In the genomic region with DNA sequence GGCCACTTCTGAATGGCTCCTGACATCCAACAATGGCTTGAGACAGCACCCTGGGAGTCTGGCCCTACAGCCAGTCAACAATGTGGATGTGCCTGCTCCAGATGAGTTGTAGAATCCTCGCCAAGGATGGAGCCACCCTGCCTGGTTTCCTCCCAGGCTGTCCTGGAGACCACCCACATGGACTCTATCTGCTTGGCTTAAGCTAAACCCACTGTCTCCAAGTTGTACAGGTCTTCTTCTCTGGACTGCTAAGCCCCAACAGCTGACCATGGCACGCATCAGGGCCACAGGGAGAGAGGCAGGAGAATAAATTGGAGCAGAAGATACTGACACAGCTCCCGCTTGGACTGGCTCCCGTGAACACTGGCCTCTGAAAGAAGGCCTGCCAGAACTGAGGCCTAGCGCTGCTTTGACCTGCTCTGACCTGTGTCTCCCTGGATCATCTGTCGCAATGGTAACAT, we compare ENCODE assay signal across 9 mouse cellular contexts. TPM values are rescaled to one million over a fixed set of nuclear protein-coding genes. Genes with fewer than 3 reads are reported as not detected.
DNase-seq lines count a peak whose midpoint lies in the region; ATAC-seq and TF ChIP-seq lines count a peak whose summit lies in the region.
"Had no signal": no experiment of that assay in that cellular context is flagged by ENCODE, and none has a peak within 500 bp of the region (broad histone marks: within the 10 kb centered on the region; RNA-seq: fewer than 3 reads in every experiment).

No protein-coding gene starts in this region.

- no peak overlapping the region for H3K9ac ChIP-seq in hindbrain, postnatal 0 days (replicated peaks; ENCODE audit: low read length)
- no peak overlapping the region for H3K9ac ChIP-seq in hindbrain, embryonic 13.5 days
- no peak overlapping the region for H3K9ac ChIP-seq in forebrain, embryonic 11.5 days (ENCODE audit: low read length)

- H3K36me3 ChIP-seq in hindbrain, postnatal 0 days (ENCODE audit: insufficient read depth, low read length) = no peaks in the 10 kb centered on the region
- H3K36me3 ChIP-seq in hindbrain, embryonic 13.5 days = no peaks in the 10 kb centered on the region
- no peaks in the 10 kb centered on the region for H3K36me3 ChIP-seq in forebrain, embryonic 11.5 days (ENCODE audit: control insufficient read depth, insufficient read depth, low read length)
- H3K36me3 ChIP-seq: limb, embryonic 10.5 days had no signal

- H3K4me1 ChIP-seq in hindbrain, postnatal 0 days (ENCODE audit: insufficient read depth, low read length) = peaks cover 5% of the 10 kb centered on the region; the same call in 1 of the 2 replicates
- peaks cover 11% of the 10 kb centered on the region for H3K4me1 ChIP-seq in hindbrain, embryonic 13.5 days (replicated peaks)
- H3K4me1 ChIP-seq in forebrain, embryonic 11.5 days (replicated peaks; ENCODE audit: control insufficient read depth, insufficient read depth, low read length) = no peaks in the 10 kb centered on the region

- H3K9me3 ChIP-seq in hindbrain, postnatal 0 days (ENCODE audit: low read length) = no peaks in the 10 kb centered on the region
- no peaks in the 10 kb centered on the region for H3K9me3 ChIP-seq in hindbrain, embryonic 13.5 days
- H3K9me3 ChIP-seq in forebrain, embryonic 11.5 days (ENCODE audit: control insufficient read depth, low read length) = no peaks in the 10 kb centered on the region
- H3K9me3 ChIP-seq: limb, embryonic 10.5 days had no signal

- 0 out of 2 replicates have a peak, but pooled peaks have one; percentile 32 for ATAC-seq in hindbrain, postnatal 0 days
- no peak for ATAC-seq in hindbrain, embryonic 13.5 days (ENCODE audit: low FRiP score)
- no peak for ATAC-seq in forebrain, embryonic 11.5 days (replicated peaks; ENCODE audit: low FRiP score)
- ATAC-seq in erythroblast, adult 5-6 weeks (replicated peaks; ENCODE audit: low FRiP score, poor library complexity, severe bottlenecking) = no peak

- TF ChIP-seq CTCF in hindbrain, postnatal 0 days (IDR thresholded peaks at IDR 0.05; ENCODE audit: low read depth) = no peak

- H3K27me3 ChIP-seq in hindbrain, postnatal 0 days (ENCODE audit: insufficient read depth, low read length) = no peaks in the 10 kb centered on the region
- no peaks in the 10 kb centered on the region for H3K27me3 ChIP-seq in hindbrain, embryonic 13.5 days
- no peaks in the 10 kb centered on the region for H3K27me3 ChIP-seq in forebrain, embryonic 11.5 days (ENCODE audit: control insufficient read depth, insufficient read depth, low read length)

- peak; percentile 14 for DNase-seq in hindbrain, postnatal 0 days (ENCODE audit: low spot score)
- DNase-seq in adipocyte (ENCODE audit: low spot score) = peak; percentile 90
- DNase-seq in cerebellum, postnatal 25 days = peak; percentile 55 to 63
- DNase-seq in heart, postnatal 25 days (ENCODE audit: low spot score) = peak; percentile 50
- no peak for DNase-seq in right cerebral cortex, adult 18-20 months
- no peak for DNase-seq in forebrain, embryonic 11.5 days (ENCODE audit: low spot score)

- no peak overlapping the region for H3K4me3 ChIP-seq in hindbrain, postnatal 0 days (ENCODE audit: low read length)
- no peak overlapping the region for H3K4me3 ChIP-seq in hindbrain, embryonic 13.5 days
- H3K4me3 ChIP-seq in forebrain, embryonic 11.5 days (ENCODE audit: low read depth, low read length) = no peak overlapping the region
- H3K4me3 ChIP-seq: limb, embryonic 10.5 days had no signal

- no peak overlapping the region for H3K4me2 ChIP-seq in hindbrain, postnatal 0 days (ENCODE audit: low read depth, low read length)
- no peak overlapping the region for H3K4me2 ChIP-seq in hindbrain, embryonic 13.5 days
- no peak overlapping the region for H3K4me2 ChIP-seq in forebrain, embryonic 11.5 days (ENCODE audit: low read depth, low read length, severe bottlenecking)

- no peak overlapping the region for H3K27ac ChIP-seq in hindbrain, postnatal 0 days
- no peak overlapping the region for H3K27ac ChIP-seq in hindbrain, embryonic 13.5 days
- H3K27ac ChIP-seq in forebrain, embryonic 11.5 days (ENCODE audit: low read depth, low read length) = no peak overlapping the region
- H3K27ac ChIP-seq: limb, embryonic 10.5 days had no signal

- WGBS in hindbrain, postnatal 0 days = 58% methylated on average over 6 of the region's 6 CpGs
- 79% methylated on average over 6 of the region's 6 CpGs for WGBS in hindbrain, embryonic 13.5 days
- 85% methylated on average over 6 of the region's 6 CpGs for WGBS in forebrain, embryonic 11.5 days

- intact Hi-C loops in heart, postnatal 25 days (cut with DNase I) = no loop called here

RNA-seq across cellular contexts. Expression of a gene that starts 32.6 kb away (rescaled TPM):
- 5.6 and 7.8 TPM in 2 replicates for total RNA-seq in hindbrain, postnatal 0 days (2014; rRNA removed)
- 0.59 and 0.64 TPM in 2 replicates for polyA plus RNA-seq in hindbrain, postnatal 0 days (2015; fragmentation: Nextera tagmentation; extraction: Ambion mirVana)
- polyA plus RNA-seq in hindbrain, embryonic 13.5 days (2015; fragmentation: Nextera tagmentation; extraction: Ambion mirVana) = 0.36 and 0.40 TPM in 2 replicates
- total RNA-seq in heart, postnatal 25 days (2021) = 10 to 100 TPM; 19.8 to 24.4 TPM
- polyA plus RNA-seq in forebrain, embryonic 11.5 days (2014; fragmentation: Nextera tagmentation; extraction: Ambion mirVana) = 0.68 and 1.1 TPM in 2 replicates
- total RNA-seq in erythroblast, adult 5-6 weeks (2015; ENCODE audit: low replicate concordance) = 11.7 and 12.7 TPM in 2 replicates
- 4.0 and 4.3 TPM in 2 replicates for total RNA-seq in erythroblast, adult 5-6 weeks (2017; ENCODE audit: low replicate concordance)

Comparison
In these comparisons a context has a peak if more than half of its experiments do, and no peak if none do; other contexts are left out.
1. DNase-seq: peak in hindbrain, postnatal 0 days (single experiment), adipocyte (single experiment), cerebellum, postnatal 25 days (2 of 2) and heart, postnatal 25 days (single experiment); none in right cerebral cortex, adult 18-20 months (single experiment) and forebrain, embryonic 11.5 days (single experiment).